Mouse (Mus musculus): Measurements from ENCODE around the gene Fez2.

- no peak for TF ChIP-seq CTCF (IDR thresholded peaks at IDR 0.05; ENCODE audit: extremely low read depth, insufficient read depth, low read length)
- no peak for TF ChIP-seq POLR2A (IDR thresholded peaks at IDR 0.05; ENCODE audit: extremely low read depth, insufficient read depth, low read length)
Measured at GRCm38 (mm10) chr17:78351676-78352499, 66.1 kb downstream of the Fez2 start.
